Mouse (Mus musculus) hindbrain, embryonic 14.5 days (tissue): Measurements from ENCODE around the gene Gm49387. TPM values are rescaled to one million over a fixed set of nuclear protein-coding genes. Genes with fewer than 3 reads are reported as not detected.
A peak's percentile ranks its signal among the peaks of the same experiment; 100 is the strongest.

Source experiments
- ATAC-seq: fragments of 200-750 bp; cut with Nextera tagmentation; 2 replicates; pipeline ENCODE4 v1.8.0; 2017; ENCODE audit warnings: moderate number of reproducible peaks, mild to moderate bottlenecking, moderate TSS enrichment, moderate library complexity; ENCODE audit not compliant: low FRiP score
- DNase-seq: peaks from one replicate; pipeline ENCODE4 v3.0.0-alpha.2; 2015; ENCODE audit warnings: low spot score
- H3K27ac ChIP-seq: fragments of 300-500 bp; sonication (generic); 2 replicates; pipeline ENCODE4 v1.5.1; 2014; ENCODE audit warnings: mild to moderate bottlenecking, moderate library complexity
- H3K27me3 ChIP-seq: fragments of 300-500 bp; sonication (generic); 2 replicates; pipeline ENCODE4 v1.6.1; 2014; ENCODE audit warnings: mild to moderate bottlenecking, low read length, mixed read lengths; ENCODE audit not compliant: control insufficient read depth, insufficient read depth
- H3K36me3 ChIP-seq: fragments of 300-500 bp; sonication (generic); replicated peaks from 2 replicates; pipeline ENCODE4 v1.6.1; 2014; ENCODE audit not compliant: control insufficient read depth, insufficient read depth
- H3K4me1 ChIP-seq: fragments of 300-500 bp; sonication (generic); replicated peaks from 2 replicates; pipeline ENCODE4 v1.6.1; 2014; ENCODE audit warnings: antibody characterized with exemption, low read length, mixed read lengths; ENCODE audit not compliant: control insufficient read depth, insufficient read depth
- H3K4me2 ChIP-seq: fragments of 300-500 bp; sonication (generic); replicated peaks from 2 replicates; pipeline ENCODE4 v1.6.1; 2014; ENCODE audit warnings: mild to moderate bottlenecking, moderate library complexity
- H3K4me3 ChIP-seq: fragments of 300-500 bp; sonication (generic); replicated peaks from 2 replicates; pipeline ENCODE4 v1.5.1; 2014; ENCODE audit warnings: mild to moderate bottlenecking, low read length
- H3K9ac ChIP-seq: fragments of 300-500 bp; sonication (generic); 2 replicates; pipeline ENCODE4 v1.6.1; 2014
- H3K9me3 ChIP-seq: fragments of 300-500 bp; sonication (generic); 2 replicates; pipeline ENCODE4 v1.6.1; 2016; ENCODE audit warnings: low read length; ENCODE audit not compliant: control insufficient read depth
- WGBS: fragments of 180-500 bp; shearing (Covaris S2); extraction: QIAGEN DNeasy Blood & Tissue Kit; methylation state at CpG from one replicate; pipeline ENCODE4 v1.1.7; 2014; 5-methylcytosine and 5-hydroxymethylcytosine counted together
- polyA plus RNA-seq: library from polyadenylated mRNA; unstranded; fragments of >200 nt; fragmentation: Nextera tagmentation; extraction: Ambion mirVana; gene quantifications from 2 replicates; pipeline ENCODE4 v1.2.1, GENCODE M21; 2014

The Gm49387 gene
- polyA plus RNA-seq, 1 experiment from 2014 or later, result not detected

- H3K4me3 ChIP-seq, result no peak overlapping the region
- H3K36me3 ChIP-seq, result no peaks in the 10 kb centered on the region
- no peak overlapping the region for H3K9ac ChIP-seq
- peaks cover 52% of the 10 kb centered on the region for H3K4me1 ChIP-seq
- H3K27me3 ChIP-seq, result no peaks in the 10 kb centered on the region
- 93% methylated on average over 13 of the region's 13 CpGs for whole genome bisulfite sequencing
- H3K9me3 ChIP-seq, result no peaks in the 10 kb centered on the region
- ATAC-seq (no peak), DNase-seq (no peak)
- H3K27ac ChIP-seq, result peak overlapping the region; percentile 96
- H3K4me2 ChIP-seq, result no peak overlapping the region
These were observed 22.9 kb upstream of the Gm49387 start for GRCm38 (mm10) chr14:31663376-31664099.

- peak; percentile 67 for DNase-seq
- WGBS, result 25% methylated on average over 9 of the region's 9 CpGs
- H3K4me1 ChIP-seq, result peaks cover 52% of the 10 kb centered on the region
These were observed 22.0 kb upstream of the Gm49387 start for GRCm38 (mm10) chr14:31662555-31663211.

GRCm38 (mm10) chr14:31661671-31662554 is 21.2 kb upstream of the Gm49387 start:
- Histone ChIP-seq H3K9ac (peak overlapping the region; percentile 59), H3K36me3 (no peaks in the 10 kb centered on the region), H3K27ac (peak overlapping the region; percentile 96), H3K4me3 (peak overlapping the region; percentile 35), H3K27me3 (no peaks in the 10 kb centered on the region), H3K9me3 (no peaks in the 10 kb centered on the region), H3K4me1 (peaks cover 52% of the 10 kb centered on the region), H3K4me2 (peak overlapping the region; percentile 64)
- WGBS, result 5% methylated on average over 44 of the region's 44 CpGs
- ATAC-seq (peak; percentile 92), DNase-seq (peak; percentile 89)

More at GRCm38 (mm10) chr14:31662555-31663211, 22.0 kb upstream of the Gm49387 start:
- Histone ChIP-seq H3K27ac (peak overlapping the region; percentile 96), H3K4me3 (peak overlapping the region; percentile 35), H3K9me3 (no peaks in the 10 kb centered on the region), H3K27me3 (no peaks in the 10 kb centered on the region), H3K9ac (peak overlapping the region; percentile 59), H3K4me2 (peak overlapping the region; percentile 64), H3K36me3 (no peaks in the 10 kb centered on the region)
- ATAC-seq, result peak; percentile 3; the same call in 1 of the 2 replicates

GRCm38 (mm10) chr14:31660312-31661093 is 19.8 kb upstream of the Gm49387 start:
- Histone ChIP-seq H3K4me1 (peaks cover 52% of the 10 kb centered on the region), H3K9me3 (no peaks in the 10 kb centered on the region), H3K9ac (peak overlapping the region; percentile 59; the same call in 1 of the 2 replicates), H3K4me3 (no peak overlapping the region), H3K27ac (peak overlapping the region; percentile 96), H3K27me3 (no peaks in the 10 kb centered on the region), H3K36me3 (no peaks in the 10 kb centered on the region), H3K4me2 (peak overlapping the region; percentile 64)
- DNase-seq (no peak), ATAC-seq (no peak)
- 37% methylated on average over 7 of the region's 7 CpGs for WGBS

- Histone ChIP-seq H3K4me2 (no peak overlapping the region), H3K4me1 (peaks cover 47% of the 10 kb centered on the region), H3K36me3 (no peaks in the 10 kb centered on the region), H3K27me3 (no peaks in the 10 kb centered on the region), H3K9me3 (no peaks in the 10 kb centered on the region), H3K9ac (no peak overlapping the region), H3K4me3 (no peak overlapping the region), H3K27ac (peak overlapping the region; percentile 96)
- DNase-seq (no peak), ATAC-seq (no peak)
- 53% methylated on average over 10 of the region's 10 CpGs for WGBS
These were observed 19.0 kb upstream of the Gm49387 start for GRCm38 (mm10) chr14:31659501-31660181.

GRCm38 (mm10) chr14:31658126-31658680 is 17.5 kb upstream of the Gm49387 start:
- Histone ChIP-seq H3K27ac (no peak overlapping the region), H3K9ac (no peak overlapping the region), H3K27me3 (no peaks in the 10 kb centered on the region), H3K4me1 (peaks cover 34% of the 10 kb centered on the region), H3K4me2 (no peak overlapping the region), H3K4me3 (no peak overlapping the region), H3K9me3 (no peaks in the 10 kb centered on the region), H3K36me3 (no peaks in the 10 kb centered on the region)
- DNase-seq (no peak), ATAC-seq (no peak)
- 88% methylated on average over 8 of the region's 8 CpGs for WGBS

GRCm38 (mm10) chr14:31656857-31657645 is 16.4 kb upstream of the Gm49387 start:
- no peaks in the 10 kb centered on the region for H3K9me3 ChIP-seq
- H3K9ac ChIP-seq, result no peak overlapping the region
- peaks cover 23% of the 10 kb centered on the region for H3K4me1 ChIP-seq
- no peak for ATAC-seq
- no peak overlapping the region for H3K4me2 ChIP-seq
- no peaks in the 10 kb centered on the region for H3K27me3 ChIP-seq
- no peak overlapping the region for H3K4me3 ChIP-seq
- peak; percentile 86 for DNase-seq
- WGBS, result 40% methylated on average over 5 of the region's 5 CpGs
- H3K27ac ChIP-seq, result no peak overlapping the region
- H3K36me3 ChIP-seq, result no peaks in the 10 kb centered on the region
